Mouse (Mus musculus) CH12.LX (cell line): ENCODE data around the gene Gramd1b. TPM values are rescaled to one million over a fixed set of nuclear protein-coding genes. Genes with fewer than 3 reads are reported as not detected.

Experiments used
- DNase-seq: peaks from one replicate; pipeline ENCODE4 v3.0.0-alpha.2; 2013; ENCODE audit errors: extremely low read depth
- H3K27ac ChIP-seq: 2 replicates; pipeline ENCODE4 v1.5.1; 2012; ENCODE audit warnings: low read depth, mild to moderate bottlenecking, control low read depth, moderate library complexity; ENCODE audit not compliant: insufficient read depth
- H3K27me3 ChIP-seq: replicated peaks from 2 replicates; pipeline ENCODE3; 2012; ENCODE audit warnings: inconsistent platforms
- H3K36me3 ChIP-seq, 2 experiments: replicated peaks in 1 of 2; 2 replicates each; pipeline versions ENCODE3 to v1.6.1; 2012; ENCODE audit warnings: inconsistent platforms in 1 of 2, low read length in 1 of 2, mild to moderate bottlenecking in 1 of 2, mixed read lengths in 1 of 2, moderate library complexity in 1 of 2; ENCODE audit not compliant: control insufficient read depth in 1 of 2, insufficient read depth in 1 of 2
- H3K4me1 ChIP-seq, 2 experiments: 2 replicates each; pipeline ENCODE4 v1.6.1; 2012; ENCODE audit warnings: inconsistent platforms in 1 of 2, moderate library complexity in 1 of 2; ENCODE audit not compliant: insufficient read depth in 2 of 2, control insufficient read depth in 1 of 2
- H3K4me2 ChIP-seq: 2 replicates; pipeline ENCODE4 v1.6.1; 2012; ENCODE audit warnings: low read depth, mild to moderate bottlenecking, control low read depth; ENCODE audit not compliant: poor library complexity, insufficient read depth, severe bottlenecking
- H3K4me3 ChIP-seq, 3 experiments: fragments of 150-350 bp in 1 of 3; sonication (generic) in 1 of 3; replicated peaks in 1 of 3; 2 replicates each; pipeline versions ENCODE3 to v1.5.1; 2011 to 2012; ENCODE audit warnings: low read depth in 2 of 3, low read length in 2 of 3, mild to moderate bottlenecking in 2 of 3, moderate library complexity in 2 of 3, control low read depth in 1 of 3, improper control_type of control experiment in 1 of 3, inconsistent platforms in 1 of 3, mixed read lengths in 1 of 3; ENCODE audit not compliant: poor library complexity in 1 of 3
- H3K79me2 ChIP-seq: replicated peaks from 2 replicates; pipeline ENCODE4 v1.6.1; 2012; ENCODE audit warnings: mild to moderate bottlenecking, moderate library complexity; ENCODE audit not compliant: control insufficient read depth, poor library complexity, insufficient read depth, severe bottlenecking; ENCODE audit errors: extremely low read depth
- H3K9ac ChIP-seq: 2 replicates; pipeline ENCODE4 v1.6.1; 2012; ENCODE audit warnings: low read depth, mild to moderate bottlenecking, control low read depth, moderate library complexity; ENCODE audit not compliant: insufficient read depth
- H3K9me3 ChIP-seq: replicated peaks from 2 replicates; pipeline ENCODE3; 2012; ENCODE audit warnings: low read length, inconsistent platforms, mixed read lengths
- BHLHE40 ChIP-seq: IDR thresholded peaks from 2 replicates; pipeline ENCODE4 v1.6.1; 2011; ENCODE audit warnings: mild to moderate bottlenecking, low read depth, low read length, improper control_type of control experiment
- CHD1 ChIP-seq: IDR thresholded peaks from 2 replicates; pipeline ENCODE4 v1.6.1; 2012; ENCODE audit warnings: low read depth, low read length, improper control_type of control experiment, inconsistent platforms
- CHD2 ChIP-seq: IDR thresholded peaks from 2 replicates; pipeline ENCODE4 v1.6.1; 2011; ENCODE audit warnings: low read length, improper control_type of control experiment
- CTCF ChIP-seq, 2 experiments: IDR thresholded peaks in 1 of 2; conservative IDR thresholded peaks in 1 of 2; 2 replicates each; pipeline ENCODE4 v1.5.1; 2011 to 2012; ENCODE audit warnings: low read depth in 2 of 2, low read length in 2 of 2, improper control_type of control experiment in 1 of 2, inconsistent platforms in 1 of 2, mild to moderate bottlenecking in 1 of 2, moderate library complexity in 1 of 2
- ELF1 ChIP-seq: IDR thresholded peaks from 2 replicates; pipeline ENCODE4 v1.6.1; 2014; ENCODE audit warnings: low read depth, mild to moderate bottlenecking, inconsistent platforms, low read length, improper control_type of control experiment
- EP300 ChIP-seq: IDR thresholded peaks from 2 replicates; pipeline ENCODE4 v1.6.1; 2011; ENCODE audit warnings: low read length, improper control_type of control experiment
- GABPA ChIP-seq: IDR thresholded peaks from 2 replicates; pipeline ENCODE4 v1.6.1; 2012; ENCODE audit warnings: low read depth, low read length, improper control_type of control experiment, inconsistent platforms; ENCODE audit not compliant: insufficient replicate concordance
- JUN ChIP-seq: IDR thresholded peaks from 2 replicates; pipeline ENCODE4 v1.6.1; 2011; ENCODE audit warnings: low read depth, mild to moderate bottlenecking, low read length, improper control_type of control experiment, moderate library complexity; ENCODE audit not compliant: insufficient read depth
- KAT2A ChIP-seq: IDR thresholded peaks from 2 replicates; pipeline ENCODE4 v1.6.1; 2012; ENCODE audit warnings: low read length, improper control_type of control experiment, inconsistent platforms; ENCODE audit not compliant: insufficient replicate concordance
- MAFK ChIP-seq: IDR thresholded peaks from 2 replicates; pipeline ENCODE4 v1.6.1; 2011; ENCODE audit warnings: low read length, improper control_type of control experiment; ENCODE audit not compliant: insufficient replicate concordance
- MAZ ChIP-seq: IDR thresholded peaks from 2 replicates; pipeline ENCODE4 v1.6.1; 2012; ENCODE audit warnings: low read depth, mild to moderate bottlenecking, inconsistent platforms, low read length, improper control_type of control experiment, moderate library complexity
- PAX5 ChIP-seq: IDR thresholded peaks from 2 replicates; pipeline ENCODE4 v1.6.1; 2012; ENCODE audit warnings: low read length, inconsistent platforms, mixed read lengths
- POLR2A ChIP-seq: IDR thresholded peaks from 2 replicates; pipeline ENCODE4 v1.6.1; 2011; ENCODE audit warnings: low read depth, mild to moderate bottlenecking, improper control_type of control experiment, low read length
- POLR2AphosphoS2 ChIP-seq: IDR thresholded peaks from 2 replicates; pipeline ENCODE4 v1.6.1; 2011; ENCODE audit warnings: low read depth, low read length, improper control_type of control experiment
- RCOR1 ChIP-seq: conservative IDR thresholded peaks from 2 replicates; pipeline ENCODE4 v1.6.1; 2012; ENCODE audit warnings: low read depth, mild to moderate bottlenecking, inconsistent platforms, low read length, improper control_type of control experiment
- SIN3A ChIP-seq: IDR thresholded peaks from 2 replicates; pipeline ENCODE4 v1.6.1; 2012; ENCODE audit warnings: low read length, improper control_type of control experiment, inconsistent platforms
- USF2 ChIP-seq: conservative IDR thresholded peaks from 2 replicates; pipeline ENCODE4 v1.6.1; 2011; ENCODE audit warnings: low read depth, low read length, improper control_type of control experiment
- ZC3H11A ChIP-seq: IDR thresholded peaks from 2 replicates; pipeline ENCODE4 v1.6.1; 2012; ENCODE audit warnings: low read depth, mild to moderate bottlenecking, inconsistent platforms, low read length, improper control_type of control experiment
- ZKSCAN1 ChIP-seq: IDR thresholded peaks from 2 replicates; pipeline ENCODE4 v1.6.1; 2012; ENCODE audit warnings: low read depth, inconsistent platforms, low read length, improper control_type of control experiment, borderline replicate concordance
- ZMIZ1 ChIP-seq: IDR thresholded peaks from 2 replicates; pipeline ENCODE4 v1.6.1; 2012; ENCODE audit warnings: low read depth, mild to moderate bottlenecking, inconsistent platforms, low read length, improper control_type of control experiment
- dilution Hi-C: fragments of 300-500 bp; cut with MboI; formaldehyde crosslinking; loops from 2 replicates; pipeline ENCODE4 v1.14.3; 2020; ENCODE audit warnings: low sequenced_read_pairs; ENCODE audit not compliant: extremely low pct_unique_long_range_greater_than_20kb, extremely low pct_ligation_motif_present
- in situ Hi-C: fragments of 300-500 bp; cut with MboI; formaldehyde crosslinking; loops from 3 replicates; pipeline ENCODE4 v1.14.3; 2019; ENCODE audit warnings: low sequenced_read_pairs, low pct_ligation_motif_present, low pct_unique_long_range_greater_than_20kb, mixed read lengths
- polyA plus RNA-seq: library from polyadenylated mRNA; unstranded; fragments of >175 nt; gene quantifications from 2 replicates; pipeline ENCODE4 v1.2.1, GENCODE M21; 2012; ENCODE audit warnings: low read depth; ENCODE audit not compliant: insufficient read length
- total RNA-seq, 2 experiments: library from RNA; depleted of rRNA; stranded (reverse); fragments of 300-350 nt in 1 of 2; fragments of >200 nt in 1 of 2; gene quantifications; 2 replicates each; pipeline ENCODE4 v1.2.3; 2012 to 2014

Gene Gramd1b
- total and polyA plus RNA-seq, 3 experiments: 13.3 to 40.8 (median 16.7) TPM

DNA sequence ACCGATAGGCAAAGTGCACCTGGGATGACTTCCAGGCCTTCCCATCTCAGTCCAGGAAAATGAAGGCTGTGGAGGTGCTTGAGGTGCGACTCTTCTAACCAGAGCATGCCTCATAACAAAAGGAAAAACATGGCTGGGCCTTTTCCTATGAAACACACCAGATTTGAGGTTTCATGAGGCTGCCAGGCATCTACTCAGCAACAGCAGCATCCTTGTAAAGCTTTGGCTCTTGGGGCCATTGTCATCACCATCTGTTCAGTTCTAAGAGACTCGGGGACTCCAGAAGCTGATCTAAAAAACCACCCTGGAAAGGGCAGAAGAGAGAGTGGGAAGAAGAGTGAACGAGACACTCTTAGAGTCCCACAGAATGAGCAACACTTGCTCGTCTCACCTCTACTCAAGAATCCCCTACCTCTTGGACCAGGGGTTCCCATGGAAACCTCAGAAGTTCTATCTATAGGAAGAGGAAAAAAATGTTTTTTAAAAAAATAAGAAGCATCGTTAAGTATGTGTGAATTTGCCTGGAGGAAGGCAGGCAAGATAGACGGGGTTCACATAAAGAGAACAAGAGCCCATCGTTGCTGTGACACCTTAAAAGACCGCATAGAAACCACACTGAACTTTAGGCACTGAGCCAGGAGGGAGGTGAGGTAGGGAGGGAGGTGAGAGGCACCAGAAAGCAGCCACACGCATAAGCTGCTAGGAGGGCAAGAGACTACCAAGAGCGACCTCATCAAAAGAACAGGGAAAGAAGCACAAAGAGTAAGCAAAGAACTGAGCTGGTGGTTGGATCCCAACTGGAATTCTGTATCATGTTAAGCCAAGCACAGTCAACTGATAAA, 25.5 kb downstream of the Gramd1b start:
- no peak overlapping the region for H3K4me3 ChIP-seq
- no peak for DNase-seq
- peaks cover 0 to under 1% of the 10 kb centered on the region in 2 experiments; a peak in 1 of 4 replicates for H3K4me1 ChIP-seq
- no peaks in the 10 kb centered on the region for H3K9me3 ChIP-seq
- no peak overlapping the region for H3K27ac ChIP-seq
- no peaks in the 10 kb centered on the region for H3K36me3 ChIP-seq
- no peak overlapping the region for H3K9ac ChIP-seq
- no peak overlapping the region for H3K4me2 ChIP-seq
- TF ChIP-seq MAFK (no peak), RCOR1 (no peak), KAT2A (no peak), ELF1 (no peak), ZMIZ1 (no peak), CTCF (conservative IDR thresholded peaks at IDR 0.05 in 1 of 2, IDR thresholded peaks at IDR 0.05 in 1 of 2; ENCODE audit: low read depth in 2 of 2, low read length in 2 of 2) (no peak), BHLHE40 (no peak), EP300 (no peak), SIN3A (no peak), ZKSCAN1 (no peak), POLR2A (no peak), POLR2AphosphoS2 (no peak), PAX5 (no peak), JUN (no peak), CHD1 (no peak)
- dilution Hi-C loops (no loop called here), in situ Hi-C loops (no loop called here)
- no peaks in the 10 kb centered on the region for H3K79me2 ChIP-seq
- H3K27me3 ChIP-seq: no peaks in the 10 kb centered on the region

DNA sequence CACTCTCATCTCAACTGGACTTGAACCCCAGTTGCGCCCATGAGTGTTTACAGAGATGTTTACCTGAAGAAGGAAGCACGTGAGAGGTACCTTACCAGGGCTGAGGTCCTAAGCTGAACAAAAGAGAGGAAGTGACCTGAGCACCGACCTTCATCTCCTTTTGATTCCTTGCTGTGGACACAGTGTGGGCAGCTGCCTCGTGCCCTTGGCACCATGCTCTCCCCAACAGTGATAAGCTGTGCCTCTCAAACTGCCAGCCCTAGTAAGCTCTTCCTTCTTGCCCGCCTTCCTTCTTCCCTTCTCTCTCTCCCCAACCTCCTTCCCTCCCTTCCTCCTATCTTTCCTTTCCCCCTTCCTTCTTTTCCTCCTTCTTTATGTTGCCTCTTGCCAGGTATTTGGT, 26.3 kb downstream of the Gramd1b start:
- Histone ChIP-seq H3K9ac (no peak overlapping the region), H3K36me3 (no peaks in the 10 kb centered on the region), H3K27ac (no peak overlapping the region), H3K79me2 (no peaks in the 10 kb centered on the region), H3K4me2 (no peak overlapping the region), H3K4me3 (no peak overlapping the region), H3K9me3 (no peaks in the 10 kb centered on the region), H3K27me3 (no peaks in the 10 kb centered on the region), H3K4me1 (peaks cover 0 to 4% of the 10 kb centered on the region in 2 experiments; a peak in 1 of 4 replicates)
- in situ Hi-C loops (no loop called here), dilution Hi-C loops (no loop called here)
- no peak for TF ChIP-seq MAZ
- TF ChIP-seq CHD2: no peak
- TF ChIP-seq BHLHE40: no peak
- TF ChIP-seq POLR2AphosphoS2: no peak
- no peak for TF ChIP-seq USF2
- TF ChIP-seq GABPA: no peak
- no peak for TF ChIP-seq ZC3H11A
- no peak for DNase-seq
